Mouse (Mus musculus) induced T-regulatory cell, adult 2 months (primary cell): ENCODE results near the gene Abcc2.
A peak's percentile ranks its signal among the peaks of the same experiment; 100 is the strongest.

Source experiments
- DNase-seq: peaks from one replicate; pipeline ENCODE4 v3.0.0-alpha.2; 2012; ENCODE audit warnings: low read depth

Gene Abcc2

DNA sequence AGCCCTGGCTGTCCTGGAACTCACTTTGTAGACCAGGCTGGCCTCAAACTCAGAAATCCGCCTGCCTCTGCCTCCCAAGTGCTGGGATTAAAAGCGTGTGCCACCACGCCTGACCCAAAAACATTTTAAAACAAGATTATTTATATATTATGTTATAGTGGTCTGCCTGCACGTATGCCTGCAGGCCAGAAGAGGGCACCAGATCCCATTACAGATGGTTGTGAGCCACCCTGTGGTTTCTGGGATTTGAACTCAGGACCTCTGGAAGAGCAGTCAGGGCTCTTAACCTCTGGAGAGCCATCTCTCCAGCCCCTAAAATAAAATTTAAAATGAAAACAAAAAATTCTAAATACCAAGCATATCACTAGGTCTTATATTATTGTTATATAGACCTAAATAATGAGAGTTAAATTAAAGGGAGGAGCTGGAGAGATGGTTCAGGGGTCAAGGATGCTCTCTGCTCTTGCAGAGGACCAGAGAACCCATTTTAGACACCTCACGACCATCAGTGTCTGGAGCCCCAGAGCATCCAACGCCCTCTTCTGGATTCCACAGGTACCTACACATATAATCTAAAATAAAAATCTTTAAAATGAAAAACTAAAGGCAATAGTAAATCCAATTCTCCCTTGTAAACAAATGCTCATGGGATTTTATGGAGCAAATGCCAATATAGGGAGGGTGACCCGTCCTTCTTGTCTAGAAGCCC lies 71.0 kb downstream of the Abcc2 start:
- peak; percentile 31 for DNase-seq

DNA sequence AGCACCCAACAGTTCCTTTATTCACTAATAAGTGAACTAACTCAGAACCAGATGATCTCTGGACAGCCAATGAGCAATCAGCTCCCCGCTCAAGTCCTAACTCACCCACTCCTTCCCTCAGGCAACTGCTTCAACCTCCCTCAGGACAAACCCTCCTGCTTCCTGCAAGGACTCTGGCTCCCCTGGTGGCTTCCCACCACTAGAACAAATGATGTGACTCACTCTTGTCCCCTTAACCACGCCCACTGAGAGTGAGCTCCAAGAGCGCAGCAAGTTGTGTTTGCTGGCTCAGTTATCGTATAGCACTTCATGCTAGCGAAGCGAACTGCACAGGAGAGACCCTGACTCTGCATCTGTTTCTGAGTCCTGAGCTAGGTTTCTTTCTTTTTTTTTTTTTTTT lies 75.4 kb downstream of the Abcc2 start:
- DNase-seq = no peak

DNA sequence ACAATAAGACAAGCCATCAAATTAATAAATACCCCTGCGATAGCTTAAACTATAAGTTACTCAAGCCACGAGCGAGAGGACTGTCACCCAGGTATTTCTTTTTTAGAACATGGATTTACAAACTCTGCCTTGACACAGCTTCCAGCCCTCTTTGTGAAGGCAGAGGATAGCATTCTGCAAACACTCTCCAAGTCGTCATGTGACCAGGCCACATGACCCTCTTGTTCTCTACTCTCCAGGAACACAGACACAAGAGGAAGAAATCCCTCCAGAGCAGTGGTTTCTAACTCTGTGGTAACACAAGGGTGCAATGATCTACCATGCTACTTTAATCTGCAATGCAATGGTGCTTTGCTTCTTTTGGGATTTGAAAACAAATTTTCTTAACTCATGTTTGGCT lies 88.4 kb downstream of the Abcc2 start:
- no peak for DNase-seq

DNA sequence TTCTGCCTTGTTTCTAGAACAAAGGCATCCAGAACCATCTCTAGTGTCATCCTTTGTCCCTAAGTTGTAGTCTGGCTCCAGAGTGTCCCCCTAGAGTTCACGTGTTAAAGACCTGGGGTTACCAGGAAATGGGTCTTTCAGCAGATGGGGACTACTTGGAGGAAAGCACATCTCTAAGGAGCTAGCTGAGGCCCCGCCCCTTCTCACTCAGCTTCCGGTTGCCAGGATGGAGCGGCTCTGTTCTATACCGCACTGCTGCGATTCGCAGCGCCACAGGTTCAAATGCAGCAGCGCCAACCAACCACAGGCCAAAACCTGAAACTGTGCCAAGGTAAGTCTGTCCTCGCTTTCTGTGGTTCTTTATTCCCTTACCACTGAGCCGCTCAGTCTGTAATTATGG lies 92.4 kb downstream of the Abcc2 start:
- DNase-seq = no peak

DNA sequence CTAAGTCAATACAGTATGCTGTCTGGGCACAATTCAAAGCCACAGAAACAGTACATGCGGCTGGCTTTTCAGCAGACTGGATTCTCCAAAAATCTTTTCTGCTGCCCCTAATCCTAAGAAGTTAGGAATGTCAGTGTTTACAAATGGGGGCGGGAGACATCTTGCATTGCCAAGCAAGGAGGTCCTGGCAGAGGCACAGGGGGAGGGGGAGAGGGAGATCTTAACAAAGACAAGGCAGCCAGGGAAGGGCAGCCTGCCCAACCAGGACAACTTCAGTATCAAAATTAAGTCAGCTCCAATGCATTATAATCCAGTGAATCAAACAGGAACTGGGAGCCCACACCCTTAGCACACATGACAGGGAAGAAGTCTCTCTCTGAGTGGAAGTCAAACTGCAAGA lies 94.0 kb downstream of the Abcc2 start:
- no peak for DNase-seq

DNA sequence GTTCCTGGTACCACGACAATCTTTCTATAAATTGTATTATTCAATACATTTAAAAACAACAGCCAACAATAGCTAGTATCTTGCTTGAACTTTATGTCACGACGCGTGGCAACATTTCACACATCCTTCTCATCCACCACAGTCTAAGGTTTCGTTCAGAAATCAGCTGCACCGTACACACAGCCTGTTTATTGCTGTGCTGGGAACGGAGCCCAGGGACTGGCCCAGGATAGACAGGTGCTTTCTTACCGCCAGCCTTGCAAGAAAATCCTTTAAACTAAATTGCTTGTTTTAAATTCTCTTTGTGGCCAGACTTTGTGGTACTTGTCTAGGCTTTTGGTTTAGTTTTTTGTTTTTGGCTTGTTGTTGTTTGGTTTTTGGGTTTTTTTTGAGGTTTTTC lies 95.4 kb downstream of the Abcc2 start:
- no peak for DNase-seq

DNA sequence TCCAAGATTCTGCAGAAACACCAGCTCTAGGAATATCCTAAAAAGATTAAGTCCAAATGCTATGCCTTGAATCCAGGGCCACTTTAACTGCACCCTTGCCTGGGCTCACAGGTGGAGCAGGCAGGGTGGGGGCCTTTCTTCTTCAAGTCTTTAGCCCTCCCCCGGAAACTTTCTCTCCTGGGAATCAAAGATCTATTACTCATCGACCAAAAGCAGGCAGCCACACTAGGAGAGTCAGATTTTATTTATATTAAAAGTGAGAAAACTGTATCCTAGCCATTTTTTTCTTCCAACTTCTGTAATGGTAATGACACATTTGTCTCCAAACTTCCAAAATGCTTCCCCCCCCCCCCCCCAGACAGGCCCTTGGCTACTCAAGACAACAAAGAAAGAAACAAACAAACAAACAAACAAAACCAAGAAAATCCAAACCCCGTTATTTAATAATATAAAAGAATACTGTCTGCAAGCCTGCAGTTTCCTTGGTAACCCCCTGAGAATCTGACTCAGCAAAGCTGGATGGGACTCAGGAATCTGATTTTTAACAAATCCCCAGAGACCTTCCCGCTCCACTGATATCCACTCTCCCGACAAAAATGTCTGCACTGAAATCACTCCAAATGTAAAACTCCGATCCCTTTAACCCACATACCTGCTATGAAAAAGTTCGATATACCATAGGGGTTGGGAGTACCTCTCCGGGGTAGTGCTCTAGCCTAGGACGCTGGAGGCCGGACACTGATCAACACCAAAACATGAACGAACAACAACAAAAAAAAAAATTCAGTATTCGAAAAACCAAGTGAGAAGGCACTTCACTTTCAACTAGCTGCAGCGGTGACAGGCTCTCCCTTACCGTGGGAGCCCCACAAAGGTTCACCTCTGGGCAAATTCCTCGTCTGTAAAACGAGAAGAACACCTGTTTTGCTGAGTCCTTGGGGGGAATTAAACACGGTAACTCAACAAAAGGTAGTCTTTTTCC lies 96.4 kb downstream of the Abcc2 start:
- DNase-seq = no peak

DNA sequence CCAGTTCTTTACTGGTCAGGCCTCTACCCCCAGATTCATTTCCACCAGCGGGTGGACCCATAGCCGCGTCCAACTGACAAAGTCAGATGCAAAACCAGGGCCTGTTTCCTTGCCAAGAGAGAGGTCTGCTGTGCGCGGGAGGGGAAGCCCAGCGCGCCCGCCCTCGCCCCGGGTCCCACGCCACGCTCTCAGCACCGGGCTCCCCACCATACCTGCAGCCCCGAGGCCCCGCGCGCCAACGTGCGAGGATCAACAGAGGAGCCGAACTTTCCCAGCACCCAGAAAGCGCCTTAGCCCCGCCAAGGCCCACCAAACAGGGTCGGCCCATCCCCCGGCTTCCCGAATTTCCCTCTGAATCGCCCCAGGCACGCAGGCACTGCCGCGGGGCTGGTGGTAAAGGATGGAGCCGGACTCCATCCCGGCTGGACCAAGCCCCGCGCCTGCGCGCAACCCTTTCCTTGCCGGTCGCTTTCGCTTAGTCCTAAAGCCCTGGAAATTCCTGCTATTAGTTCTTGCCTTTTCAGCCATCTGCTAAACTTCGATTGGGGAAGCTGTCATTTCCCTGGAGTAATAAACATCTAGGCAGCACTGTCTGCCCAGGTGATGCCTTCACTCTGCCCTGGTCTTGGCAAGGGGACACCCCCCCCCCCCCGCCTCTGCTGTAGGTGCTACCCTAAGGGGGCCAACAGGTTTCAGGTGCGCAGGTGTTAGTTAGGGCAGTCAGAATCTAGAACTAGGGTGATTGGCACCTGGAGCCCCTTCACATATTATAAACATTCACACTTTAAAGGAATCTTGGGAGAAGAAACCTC lies 97.6 kb downstream of the Abcc2 start:
- DNase-seq = peak; percentile 16

DNA sequence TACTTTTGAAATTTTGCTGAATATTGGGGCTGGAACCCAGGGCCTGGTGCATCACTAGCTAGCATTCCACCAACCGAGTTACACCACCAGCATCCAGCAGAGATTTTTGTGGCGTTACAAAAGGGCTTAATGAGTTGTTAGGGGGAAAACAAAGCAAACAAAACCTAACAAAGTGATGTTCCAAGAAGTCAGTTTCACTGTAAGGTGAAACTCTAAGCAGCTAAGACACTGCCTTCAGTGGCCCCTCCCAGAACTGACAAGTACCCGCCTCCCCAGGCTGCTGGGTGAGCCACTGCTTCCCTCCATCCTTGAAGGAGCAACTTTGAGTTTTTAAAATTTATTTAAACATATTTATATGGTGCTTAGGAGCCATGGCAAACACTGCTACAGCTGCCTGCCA lies 98.4 kb downstream of the Abcc2 start:
- DNase-seq = peak; percentile 17

DNA sequence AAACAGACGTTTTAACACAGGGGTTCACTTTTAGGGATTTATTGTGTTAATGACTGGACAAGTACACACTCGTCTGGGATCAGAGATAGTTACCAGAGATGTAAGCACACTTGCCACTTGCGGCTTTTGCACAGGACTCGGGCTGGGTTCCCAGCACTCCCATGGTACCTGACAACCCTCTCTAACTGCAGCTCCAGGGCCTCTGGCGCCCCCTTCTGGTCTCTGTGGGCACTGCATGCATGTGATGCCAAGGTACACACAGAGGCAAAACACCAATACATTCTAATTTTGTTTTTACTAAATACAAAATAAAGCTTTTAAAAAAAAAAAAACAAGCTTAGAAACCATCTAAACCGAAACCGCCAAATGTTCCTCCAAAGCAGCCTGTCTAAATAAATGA lies 99.6 kb downstream of the Abcc2 start:
- DNase-seq = peak; percentile 10

DNA sequence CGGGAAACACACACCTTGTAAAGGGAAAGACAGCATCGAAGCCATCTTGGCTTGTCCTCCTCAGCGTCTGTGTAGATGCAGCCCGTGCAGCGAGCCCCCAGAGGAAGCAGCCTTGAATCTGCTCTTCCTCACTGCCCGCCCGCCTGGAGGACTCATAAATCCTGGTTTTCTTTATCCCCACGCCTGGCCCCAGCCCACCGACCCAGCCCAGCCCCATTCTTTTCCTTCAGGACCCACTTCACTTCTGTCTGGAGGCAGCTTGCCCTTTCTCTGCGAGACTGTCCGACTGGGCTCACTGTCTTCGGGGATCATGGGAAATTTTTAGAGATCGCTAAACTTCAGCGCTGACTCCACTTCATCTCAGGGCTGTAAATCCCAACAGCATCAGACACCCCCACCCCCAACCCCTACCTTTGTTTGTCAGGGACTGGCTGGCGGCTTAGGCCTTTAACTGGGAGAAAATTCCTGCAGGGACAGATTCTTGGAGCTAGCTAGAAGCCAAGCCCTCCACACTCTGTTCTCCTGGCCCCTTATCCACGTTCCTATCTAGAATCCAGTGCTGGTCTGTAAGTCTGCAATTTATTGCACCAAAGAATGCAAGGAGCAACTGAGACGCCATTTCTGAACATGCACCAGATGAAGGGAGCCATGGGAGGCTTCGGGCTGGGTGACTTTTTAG lies 101.0 kb downstream of the Abcc2 start:
- no peak for DNase-seq

DNA sequence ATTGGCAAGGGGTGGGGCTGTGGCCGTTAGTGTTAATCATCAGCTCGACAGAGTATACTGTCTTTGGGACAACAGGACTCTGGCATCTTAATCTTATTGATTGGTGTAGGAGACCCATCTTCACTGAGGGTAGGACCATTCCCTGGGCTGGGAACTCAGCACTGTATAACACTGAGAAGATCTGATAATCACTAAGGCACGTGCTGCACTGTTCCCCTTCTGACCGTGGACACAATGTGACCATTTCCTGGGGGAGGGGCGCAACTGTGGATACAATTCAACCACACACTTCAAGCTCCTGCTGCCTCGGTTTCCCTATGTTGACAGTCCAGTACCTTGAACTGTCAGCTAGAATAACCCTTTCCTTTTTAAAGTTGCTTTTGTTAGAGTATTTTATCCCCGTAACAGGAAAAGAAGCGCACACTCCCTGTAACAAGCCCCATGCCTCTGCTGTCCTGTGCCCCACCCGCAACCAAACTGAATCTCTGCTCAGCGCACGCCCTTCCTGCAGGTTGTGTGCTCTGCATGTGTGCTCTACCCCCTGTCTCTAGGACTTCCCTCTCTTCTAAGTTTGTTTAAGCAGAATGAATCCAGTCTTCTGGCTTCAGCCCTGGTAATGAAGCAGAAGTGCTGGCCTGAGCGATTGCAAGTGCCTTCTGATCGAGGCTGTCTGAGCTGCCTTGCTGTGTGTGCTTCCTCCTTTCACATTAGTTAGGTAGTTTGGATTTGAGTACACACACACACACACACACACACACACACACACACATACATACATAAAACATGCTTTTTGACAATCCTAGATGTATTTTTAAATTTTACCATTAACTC lies 102.9 kb downstream of the Abcc2 start:
- DNase-seq = peak; percentile 9

DNA sequence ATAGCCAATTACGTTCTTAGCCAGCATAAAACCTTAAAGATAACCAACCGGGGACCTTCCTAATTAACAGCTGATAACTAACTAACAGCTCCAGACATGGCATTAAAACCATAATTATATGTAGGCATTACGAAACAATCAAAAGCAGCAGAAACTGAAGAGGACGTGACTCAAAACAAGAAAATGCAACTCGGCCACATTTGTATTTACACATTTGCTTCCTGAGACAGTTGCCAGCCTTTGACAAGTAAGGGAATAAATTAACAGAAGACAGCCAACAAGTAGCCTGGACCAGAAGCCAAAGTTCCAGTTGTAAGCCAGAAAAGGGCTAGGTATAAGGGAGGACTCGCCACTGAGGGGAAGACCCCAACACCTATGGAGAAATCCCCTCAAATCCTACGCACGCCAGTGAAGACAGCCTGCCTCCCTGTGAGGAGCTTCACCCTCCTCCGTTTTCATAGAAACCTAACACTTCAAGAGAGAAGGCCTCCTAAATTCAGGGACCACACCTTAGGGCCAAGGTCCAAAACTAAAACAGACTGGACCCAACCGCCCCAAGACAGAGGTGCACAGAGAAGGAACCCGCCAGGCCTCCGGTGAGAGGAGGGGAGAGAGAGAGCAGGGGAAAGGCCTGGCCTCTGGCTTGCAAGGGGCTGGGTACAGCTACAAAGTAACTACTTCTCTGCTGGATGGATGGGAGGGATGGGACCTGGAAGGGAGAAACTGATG lies 104.5 kb downstream of the Abcc2 start:
- DNase-seq = peak; percentile 41

DNA sequence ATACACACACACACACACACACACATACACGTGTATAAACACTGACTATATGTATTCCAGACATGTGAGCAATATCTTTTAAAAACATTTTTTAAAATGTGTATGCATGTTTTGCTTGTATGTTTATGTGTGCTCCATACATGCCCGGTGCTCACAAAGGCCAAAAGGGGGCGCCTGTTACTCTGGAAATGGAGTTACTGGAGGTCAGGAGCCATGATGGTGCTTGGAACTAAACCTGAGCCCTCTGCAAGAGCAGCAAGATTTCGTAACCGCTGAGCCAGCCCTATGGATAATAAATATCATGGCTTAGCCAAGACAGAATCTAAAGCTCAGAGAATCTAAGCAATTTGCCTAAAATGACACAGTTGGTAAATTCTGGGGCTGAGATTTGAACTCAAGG lies 105.2 kb downstream of the Abcc2 start:
- no peak for DNase-seq

DNA sequence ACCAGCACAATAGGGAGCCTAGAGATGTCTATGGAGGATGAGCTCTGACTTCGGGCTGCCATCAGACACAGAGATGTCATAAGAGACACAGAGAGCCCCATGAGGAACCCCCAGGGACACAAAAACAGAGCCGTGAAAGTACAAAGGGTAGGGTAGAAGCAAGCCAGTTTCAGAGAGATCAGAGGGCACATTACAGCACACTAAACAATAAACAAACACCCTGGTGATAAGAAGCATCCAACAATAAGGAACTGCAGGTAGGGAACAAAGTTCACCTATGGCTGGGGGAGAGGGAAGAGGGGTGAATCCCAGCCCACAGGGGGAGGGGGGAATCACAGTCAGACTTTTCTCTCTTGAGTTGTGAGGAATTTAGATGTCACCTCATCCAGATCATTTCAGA lies 105.7 kb downstream of the Abcc2 start:
- DNase-seq = no peak
